ENCODE assay signal across 17 mouse cellular contexts in the genomic region with DNA sequence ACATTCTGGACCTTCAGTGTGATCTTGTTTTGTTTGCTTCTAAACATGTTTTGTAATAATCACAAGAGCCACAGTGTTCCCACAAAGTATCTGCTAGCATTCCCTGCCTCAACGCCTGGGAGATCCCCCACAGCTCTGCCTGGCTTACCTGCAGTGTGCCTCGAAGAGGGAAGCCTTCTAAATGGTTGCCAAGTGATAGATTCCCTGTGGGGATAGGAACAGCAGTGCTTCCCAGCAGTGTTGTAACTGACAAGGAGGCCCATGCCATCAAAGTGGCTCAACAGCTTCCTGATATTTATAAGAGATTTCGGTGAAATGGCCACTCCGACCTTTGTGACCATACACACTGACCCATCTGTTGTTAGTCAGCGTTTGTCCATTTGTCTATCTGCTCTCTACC.
A peak's percentile ranks its signal among the peaks of the same experiment; 100 is the strongest.
DNase-seq lines count a peak whose midpoint lies in the region; ATAC-seq and TF ChIP-seq lines count a peak whose summit lies in the region.
"Had no signal": no experiment of that assay in that cellular context is flagged by ENCODE, and none has a peak within 500 bp of the region (broad histone marks: within the 10 kb centered on the region; RNA-seq: fewer than 3 reads in every experiment).

No protein-coding gene starts in this region.

- H3K9ac ChIP-seq in hindbrain, embryonic 13.5 days, result no peak overlapping the region
- no peak overlapping the region for H3K9ac ChIP-seq in hindbrain, embryonic 11.5 days (ENCODE audit: low read depth, low read length)
- no peak overlapping the region for H3K9ac ChIP-seq in midbrain, embryonic 13.5 days (replicated peaks)
- H3K9ac ChIP-seq in midbrain, embryonic 11.5 days (ENCODE audit: low read length), result no peak overlapping the region
- H3K9ac ChIP-seq in forebrain, postnatal 0 days, result no peak overlapping the region
- H3K9ac ChIP-seq in neural tube, embryonic 14.5 days (replicated peaks; ENCODE audit: low read depth, low read length), result no peak overlapping the region
- H3K9ac ChIP-seq: limb, embryonic 12.5 days; liver, embryonic 14.5 days; neural tube, embryonic 12.5 days had no signal

- no peak for TF ChIP-seq CTCF in forebrain, postnatal 0 days (IDR thresholded peaks at IDR 0.05; ENCODE audit: low read depth)

- H3K27me3 ChIP-seq in hindbrain, embryonic 13.5 days, result no peaks in the 10 kb centered on the region
- no peaks in the 10 kb centered on the region for H3K27me3 ChIP-seq in hindbrain, embryonic 11.5 days (ENCODE audit: control insufficient read depth, insufficient read depth, low read length)
- no peaks in the 10 kb centered on the region for H3K27me3 ChIP-seq in midbrain, embryonic 13.5 days
- H3K27me3 ChIP-seq in midbrain, embryonic 11.5 days (ENCODE audit: control insufficient read depth, insufficient read depth, low read length), result no peaks in the 10 kb centered on the region
- no peaks in the 10 kb centered on the region for H3K27me3 ChIP-seq in forebrain, postnatal 0 days (ENCODE audit: insufficient read depth, low read length)
- H3K27me3 ChIP-seq in neural tube, embryonic 14.5 days (ENCODE audit: control insufficient read depth, insufficient read depth, low read length), result no peaks in the 10 kb centered on the region
- H3K27me3 ChIP-seq: limb, embryonic 12.5 days; neural tube, embryonic 12.5 days had no signal

- H3K4me1 ChIP-seq in hindbrain, embryonic 13.5 days (replicated peaks), result peaks cover 81% of the 10 kb centered on the region
- peaks cover 17% of the 10 kb centered on the region for H3K4me1 ChIP-seq in hindbrain, embryonic 11.5 days (replicated peaks; ENCODE audit: control insufficient read depth, insufficient read depth, low read length)
- peaks cover 83% of the 10 kb centered on the region for H3K4me1 ChIP-seq in midbrain, embryonic 13.5 days (replicated peaks)
- peaks cover 46% of the 10 kb centered on the region for H3K4me1 ChIP-seq in midbrain, embryonic 11.5 days (ENCODE audit: control insufficient read depth, insufficient read depth, low read length)
- H3K4me1 ChIP-seq in forebrain, postnatal 0 days (ENCODE audit: insufficient read depth), result peaks cover 40% of the 10 kb centered on the region
- H3K4me1 ChIP-seq in neural tube, embryonic 14.5 days (ENCODE audit: control insufficient read depth, insufficient read depth, low read length), result peaks cover 60% of the 10 kb centered on the region

- H3K36me3 ChIP-seq in hindbrain, embryonic 13.5 days, result no peaks in the 10 kb centered on the region
- no peaks in the 10 kb centered on the region for H3K36me3 ChIP-seq in hindbrain, embryonic 11.5 days (ENCODE audit: control insufficient read depth, insufficient read depth, low read length)
- no peaks in the 10 kb centered on the region for H3K36me3 ChIP-seq in midbrain, embryonic 13.5 days
- H3K36me3 ChIP-seq in midbrain, embryonic 11.5 days (ENCODE audit: control insufficient read depth, insufficient read depth, low read length), result no peaks in the 10 kb centered on the region
- no peaks in the 10 kb centered on the region for H3K36me3 ChIP-seq in forebrain, postnatal 0 days (ENCODE audit: insufficient read depth)
- no peaks in the 10 kb centered on the region for H3K36me3 ChIP-seq in neural tube, embryonic 14.5 days (ENCODE audit: control insufficient read depth, insufficient read depth, low read length)
- H3K36me3 ChIP-seq: limb, embryonic 12.5 days; neural tube, embryonic 12.5 days had no signal

- 64% methylated on average over 5 of the region's 5 CpGs for WGBS in hindbrain, embryonic 13.5 days
- WGBS in hindbrain, embryonic 11.5 days, result 77% methylated on average over 5 of the region's 5 CpGs
- 67% methylated on average over 5 of the region's 5 CpGs for WGBS in midbrain, embryonic 13.5 days
- 77% methylated on average over 5 of the region's 5 CpGs for WGBS in midbrain, embryonic 11.5 days
- 68% methylated on average over 5 of the region's 5 CpGs for WGBS in forebrain, postnatal 0 days
- 55% methylated on average over 5 of the region's 5 CpGs for WGBS in neural tube, embryonic 14.5 days

- peak overlapping the region; percentile 69; the same call in 1 of the 2 replicates for H3K27ac ChIP-seq in hindbrain, embryonic 13.5 days
- no peak overlapping the region for H3K27ac ChIP-seq in hindbrain, embryonic 11.5 days (ENCODE audit: low read depth, low read length)
- 0 out of 2 replicates have a peak overlapping the region, but pooled peaks have one; percentile 56 for H3K27ac ChIP-seq in midbrain, embryonic 13.5 days
- H3K27ac ChIP-seq in midbrain, embryonic 11.5 days (ENCODE audit: low read depth, low read length), result no peak overlapping the region
- 0 out of 2 replicates have a peak overlapping the region, but pooled peaks have one; percentile 79 for H3K27ac ChIP-seq in forebrain, postnatal 0 days (ENCODE audit: low read depth, low read length)
- peak overlapping the region; percentile 69 for H3K27ac ChIP-seq in neural tube, embryonic 14.5 days (ENCODE audit: low read depth, low read length)
- H3K27ac ChIP-seq: liver, embryonic 14.5 days had no signal

- no peak for DNase-seq in hindbrain, embryonic 11.5 days (ENCODE audit: low spot score)
- DNase-seq in midbrain, embryonic 11.5 days (ENCODE audit: low spot score, missing footprints), result no peak
- peak; percentile 34 for DNase-seq in forebrain, postnatal 0 days
- no peak for DNase-seq in embryo, embryonic 10 days (ENCODE audit: low spot score)
- DNase-seq: adrenal gland, postnatal 10 days; gastrocnemius, postnatal 36 days; heart, postnatal 36 days; lung, postnatal 10 days; thymus, postnatal 14 days had no signal

- ATAC-seq in hindbrain, embryonic 13.5 days (ENCODE audit: low FRiP score), result no peak
- no peak for ATAC-seq in hindbrain, embryonic 11.5 days (ENCODE audit: low FRiP score)
- ATAC-seq in midbrain, embryonic 13.5 days, result no peak
- no peak for ATAC-seq in midbrain, embryonic 11.5 days (ENCODE audit: low FRiP score)
- ATAC-seq in forebrain, postnatal 0 days, result no peak
- ATAC-seq in neural tube, embryonic 14.5 days (ENCODE audit: low read depth), result no peak
- ATAC-seq: intestine, postnatal 0 days had no signal

- H3K4me2 ChIP-seq in hindbrain, embryonic 13.5 days, result no peak overlapping the region
- H3K4me2 ChIP-seq in hindbrain, embryonic 11.5 days (replicated peaks; ENCODE audit: low read depth, low read length), result no peak overlapping the region
- H3K4me2 ChIP-seq in midbrain, embryonic 13.5 days (replicated peaks), result no peak overlapping the region
- H3K4me2 ChIP-seq in midbrain, embryonic 11.5 days, result no peak overlapping the region
- H3K4me2 ChIP-seq in forebrain, postnatal 0 days (ENCODE audit: low read depth), result no peak overlapping the region
- no peak overlapping the region for H3K4me2 ChIP-seq in neural tube, embryonic 14.5 days (ENCODE audit: low read depth, low read length)
- H3K4me2 ChIP-seq: heart, embryonic 11.5 days; limb, embryonic 12.5 days; neural tube, embryonic 12.5 days had no signal

- H3K4me3 ChIP-seq in hindbrain, embryonic 13.5 days, result no peak overlapping the region
- H3K4me3 ChIP-seq in hindbrain, embryonic 11.5 days (ENCODE audit: low read depth, low read length), result no peak overlapping the region
- no peak overlapping the region for H3K4me3 ChIP-seq in midbrain, embryonic 13.5 days (replicated peaks)
- no peak overlapping the region for H3K4me3 ChIP-seq in midbrain, embryonic 11.5 days (ENCODE audit: low read depth, low read length)
- H3K4me3 ChIP-seq in forebrain, postnatal 0 days (ENCODE audit: low read depth, low read length), result no peak overlapping the region
- H3K4me3 ChIP-seq in neural tube, embryonic 14.5 days (ENCODE audit: low read depth, low read length), result no peak overlapping the region
- H3K4me3 ChIP-seq: limb, embryonic 12.5 days; neural tube, embryonic 12.5 days had no signal

- H3K9me3 ChIP-seq in hindbrain, embryonic 13.5 days, result no peaks in the 10 kb centered on the region
- H3K9me3 ChIP-seq in hindbrain, embryonic 11.5 days (ENCODE audit: control insufficient read depth, low read length), result no peaks in the 10 kb centered on the region
- no peaks in the 10 kb centered on the region for H3K9me3 ChIP-seq in midbrain, embryonic 13.5 days
- H3K9me3 ChIP-seq in midbrain, embryonic 11.5 days (ENCODE audit: control insufficient read depth, low read length), result no peaks in the 10 kb centered on the region
- no peaks in the 10 kb centered on the region for H3K9me3 ChIP-seq in forebrain, postnatal 0 days (ENCODE audit: low read length)
- no peaks in the 10 kb centered on the region for H3K9me3 ChIP-seq in neural tube, embryonic 14.5 days (ENCODE audit: control insufficient read depth, low read length)
- H3K9me3 ChIP-seq: limb, embryonic 12.5 days; neural tube, embryonic 12.5 days had no signal

Comparison
In these comparisons a context has a peak if more than half of its experiments do, and no peak if none do; other contexts are left out.
1. H3K27ac ChIP-seq: peak in hindbrain, embryonic 13.5 days (single experiment), midbrain, embryonic 13.5 days (single experiment), forebrain, postnatal 0 days (single experiment) and neural tube, embryonic 14.5 days (single experiment); none in hindbrain, embryonic 11.5 days (single experiment) and midbrain, embryonic 11.5 days (single experiment).